Mouse (Mus musculus): ENCODE measurements around the gene Taar8b. TPM values are rescaled to one million over a fixed set of nuclear protein-coding genes. Genes with fewer than 3 reads are reported as not detected.

Gene Taar8b
- total RNA-seq, 1 experiment from 2014 or later = not detected

- ATAC-seq (replicated peaks; ENCODE audit: low read depth, poor library complexity, severe bottlenecking) = peak; percentile 42; the same call in 1 of the 2 replicates
Observed at GRCm38 (mm10) chr10:24052039-24052438, 40.1 kb downstream of the Taar8b start.

GRCm38 (mm10) chr10:24049210-24049609, 42.9 kb downstream of the Taar8b start, which contains the start of gene Taar7f:
TSS of gene Taar7f (plus strand) at chr10:24049510.
- ATAC-seq (replicated peaks; ENCODE audit: low read depth, poor library complexity, severe bottlenecking) = no peak

Other genes starting within 250 kb of the Taar8b start
- not detected in 2 replicates for gene Vnn3, start 240.8 kb downstream of the Taar8b start, total RNA-seq (2017)
- not detected in 2 replicates for gene Vnn1, start 197.6 kb downstream of the Taar8b start, total RNA-seq (2017)
- gene Taar1, start 171.9 kb downstream of the Taar8b start, total RNA-seq (2017) = not detected in 2 replicates
- gene Taar2, start 153.7 kb downstream of the Taar8b start, total RNA-seq (2017) = not detected in 2 replicates
- gene Taar3, start 142.7 kb downstream of the Taar8b start, total RNA-seq (2017) = not detected in 2 replicates
- gene Taar4, start 131.8 kb downstream of the Taar8b start, total RNA-seq (2017) = not detected in 2 replicates
- gene Taar5, start 121.6 kb downstream of the Taar8b start, total RNA-seq (2017) = not detected in 2 replicates
- gene Taar6, start 106.6 kb downstream of the Taar8b start, total RNA-seq (2017) = not detected in 2 replicates
- gene Taar7a, start 98.8 kb downstream of the Taar8b start, total RNA-seq (2017) = not detected in 2 replicates
- gene Taar7b, start 92.4 kb downstream of the Taar8b start, total RNA-seq (2017) = not detected in 2 replicates
- not detected in 2 replicates for gene Taar7d, start 65.1 kb downstream of the Taar8b start, total RNA-seq (2017)
- gene Taar7e, start 54.7 kb downstream of the Taar8b start, total RNA-seq (2017) = not detected in 2 replicates
- not detected in 2 replicates for gene Taar7f, start 42.8 kb downstream of the Taar8b start, total RNA-seq (2017)
- not detected in 2 replicates for gene Taar8a, start 15.8 kb downstream of the Taar8b start, total RNA-seq (2017)
- not detected in 2 replicates for gene Taar8c, start 9.6 kb upstream of the Taar8b start, total RNA-seq (2017)
- not detected in 2 replicates for gene Taar9, start 17.2 kb upstream of the Taar8b start, total RNA-seq (2017)
- 38.6 and 44.5 TPM in 2 replicates for gene Stx7, start 57.0 kb upstream of the Taar8b start, total RNA-seq (2017)
- not detected in 2 replicates for gene Moxd1, start 131.2 kb upstream of the Taar8b start, total RNA-seq (2017)

All from common myeloid progenitor, adult 5-6 weeks (primary cell).